Mouse (Mus musculus) hindbrain, embryonic 11.5 days (tissue): ENCODE data around the gene Tac2. TPM values are rescaled to one million over a fixed set of nuclear protein-coding genes. Genes with fewer than 3 reads are reported as not detected.

Experiments used
- ATAC-seq: fragments of 200-750 bp; cut with Nextera tagmentation; 2 replicates; pipeline ENCODE4 v1.8.0; 2017; ENCODE audit warnings: mild to moderate bottlenecking, moderate TSS enrichment, moderate library complexity; ENCODE audit not compliant: low FRiP score
- DNase-seq: peaks from one replicate; pipeline ENCODE4 v3.0.0-alpha.2; 2015; ENCODE audit warnings: low spot score
- H3K27ac ChIP-seq: fragments of 300-500 bp; sonication (generic); 2 replicates; pipeline ENCODE4 v1.5.1; 2014; ENCODE audit warnings: mild to moderate bottlenecking, low read depth, low read length
- H3K27me3 ChIP-seq: fragments of 300-500 bp; sonication (generic); 2 replicates; pipeline ENCODE4 v1.6.1; 2014; ENCODE audit warnings: mild to moderate bottlenecking, low read length, moderate library complexity, mixed read lengths; ENCODE audit not compliant: control insufficient read depth, insufficient read depth
- H3K36me3 ChIP-seq: fragments of 300-500 bp; sonication (generic); 2 replicates; pipeline ENCODE4 v1.6.1; 2014; ENCODE audit warnings: mild to moderate bottlenecking, low read length, moderate library complexity, mixed read lengths; ENCODE audit not compliant: control insufficient read depth, insufficient read depth
- H3K4me1 ChIP-seq: fragments of 300-500 bp; sonication (generic); replicated peaks from 2 replicates; pipeline ENCODE4 v1.6.1; 2014; ENCODE audit warnings: low read length, mixed read lengths; ENCODE audit not compliant: control insufficient read depth, insufficient read depth
- H3K4me2 ChIP-seq: fragments of 300-500 bp; sonication (generic); replicated peaks from 2 replicates; pipeline ENCODE4 v1.6.1; 2014; ENCODE audit warnings: mild to moderate bottlenecking, low read depth, low read length
- H3K4me3 ChIP-seq: fragments of 300-500 bp; sonication (generic); 2 replicates; pipeline ENCODE4 v1.5.1; 2014; ENCODE audit warnings: low read depth, low read length
- H3K9ac ChIP-seq: fragments of 300-500 bp; sonication (generic); 2 replicates; pipeline ENCODE4 v1.6.1; 2014; ENCODE audit warnings: low read depth, low read length
- H3K9me3 ChIP-seq: fragments of 300-500 bp; sonication (generic); 2 replicates; pipeline ENCODE4 v1.6.1; 2016; ENCODE audit warnings: low read length; ENCODE audit not compliant: control insufficient read depth
- WGBS: fragments of 180-500 bp; shearing (Covaris S2); extraction: QIAGEN DNeasy Blood & Tissue Kit; methylation state at CpG from one replicate; pipeline ENCODE4 v1.1.7; 2014; 5-methylcytosine and 5-hydroxymethylcytosine counted together
- polyA plus RNA-seq: library from polyadenylated mRNA; unstranded; fragments of >200 nt; fragmentation: Nextera tagmentation; extraction: Ambion mirVana; gene quantifications from 2 replicates; pipeline ENCODE4 v1.2.1, GENCODE M21; 2014

The Tac2 gene
- polyA plus RNA-seq, 1 experiment from 2014 or later = not detected

DNA sequence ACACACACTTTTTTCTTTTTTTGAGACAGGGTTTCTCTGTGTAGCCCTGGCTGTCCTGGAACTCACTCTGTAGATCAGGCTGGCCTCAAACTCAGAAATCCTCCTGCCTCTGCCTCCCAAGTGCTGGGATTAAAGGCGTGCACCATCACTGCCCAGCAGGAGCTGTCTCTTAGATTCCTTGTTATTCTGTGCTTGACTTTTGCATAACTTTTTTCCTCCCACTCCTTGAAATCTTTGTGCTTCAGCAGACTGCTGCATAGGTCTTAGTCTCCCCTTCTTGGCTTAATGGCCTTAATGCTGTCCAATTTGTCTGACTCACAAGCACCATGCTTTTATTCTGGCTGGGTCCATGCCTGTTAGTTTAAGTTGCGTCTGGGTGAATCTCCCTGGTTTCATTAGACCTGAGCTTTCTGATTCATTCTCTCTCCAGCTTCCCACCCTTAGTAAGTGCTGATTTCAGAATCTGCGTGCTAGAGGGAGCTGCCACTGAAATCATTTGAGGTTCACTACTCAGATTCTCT, 15.4 kb upstream of the Tac2 start:
- Histone ChIP-seq H3K36me3 (no peaks in the 10 kb centered on the region), H3K4me2 (no peak overlapping the region), H3K27ac (no peak overlapping the region), H3K4me1 (no peaks in the 10 kb centered on the region), H3K9ac (no peak overlapping the region), H3K9me3 (no peaks in the 10 kb centered on the region), H3K27me3 (no peaks in the 10 kb centered on the region), H3K4me3 (no peak overlapping the region)
- ATAC-seq (no peak), DNase-seq (no peak)
- WGBS = 84% methylated on average over 3 of the region's 3 CpGs

DNA sequence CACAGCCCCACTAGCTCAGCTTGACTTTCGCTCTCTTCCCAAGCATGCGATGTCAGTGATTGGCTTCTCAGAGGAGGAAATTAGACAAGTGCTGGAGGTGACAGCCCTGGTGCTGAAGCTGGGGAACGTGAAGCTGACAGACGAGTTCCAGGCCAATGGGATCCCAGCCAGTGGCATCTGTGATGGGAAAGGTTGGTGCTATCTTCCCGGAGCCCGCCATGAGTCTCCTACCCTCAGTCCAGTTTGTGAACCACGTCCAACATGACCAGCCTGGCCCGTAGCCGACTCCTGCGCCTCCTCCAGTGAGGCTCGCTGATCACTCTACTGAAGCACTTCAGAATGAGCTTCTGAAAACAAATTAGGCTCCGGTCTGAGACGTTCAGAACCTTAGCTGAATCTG, 13.9 kb upstream of the Tac2 start:
- Histone ChIP-seq H3K4me2 (no peak overlapping the region), H3K27ac (no peak overlapping the region), H3K36me3 (no peaks in the 10 kb centered on the region), H3K27me3 (no peaks in the 10 kb centered on the region), H3K4me1 (no peaks in the 10 kb centered on the region), H3K4me3 (no peak overlapping the region), H3K9ac (no peak overlapping the region), H3K9me3 (no peaks in the 10 kb centered on the region)
- WGBS = 84% methylated on average over 13 of the region's 13 CpGs
- ATAC-seq (no peak), DNase-seq (no peak)

DNA sequence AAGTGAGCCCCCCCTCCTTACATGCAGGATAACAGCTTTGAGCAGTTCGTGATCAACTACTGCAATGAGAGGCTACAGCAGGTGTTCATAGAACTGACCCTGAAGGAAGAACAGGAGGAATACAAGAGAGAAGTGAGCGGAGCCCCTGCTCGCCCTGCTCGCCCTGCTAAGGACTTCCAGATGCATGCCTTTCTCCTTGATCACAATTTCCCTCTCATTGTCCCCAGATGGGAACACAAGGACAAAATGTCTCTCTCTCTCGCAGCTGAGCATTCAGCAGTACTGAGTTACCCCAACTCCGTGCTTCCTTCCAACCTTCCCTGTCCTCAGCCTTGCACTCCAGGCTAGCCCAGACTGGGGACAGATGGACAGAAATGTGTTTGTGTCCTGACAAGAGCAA, 11.5 kb upstream of the Tac2 start:
- 75% methylated on average over 6 of the region's 6 CpGs for WGBS
- Histone ChIP-seq H3K9me3 (no peaks in the 10 kb centered on the region), H3K4me2 (no peak overlapping the region), H3K36me3 (no peaks in the 10 kb centered on the region), H3K4me3 (no peak overlapping the region), H3K27me3 (no peaks in the 10 kb centered on the region), H3K27ac (no peak overlapping the region), H3K9ac (no peak overlapping the region), H3K4me1 (no peaks in the 10 kb centered on the region)
- ATAC-seq = no peak
- DNase-seq = no peak

DNA sequence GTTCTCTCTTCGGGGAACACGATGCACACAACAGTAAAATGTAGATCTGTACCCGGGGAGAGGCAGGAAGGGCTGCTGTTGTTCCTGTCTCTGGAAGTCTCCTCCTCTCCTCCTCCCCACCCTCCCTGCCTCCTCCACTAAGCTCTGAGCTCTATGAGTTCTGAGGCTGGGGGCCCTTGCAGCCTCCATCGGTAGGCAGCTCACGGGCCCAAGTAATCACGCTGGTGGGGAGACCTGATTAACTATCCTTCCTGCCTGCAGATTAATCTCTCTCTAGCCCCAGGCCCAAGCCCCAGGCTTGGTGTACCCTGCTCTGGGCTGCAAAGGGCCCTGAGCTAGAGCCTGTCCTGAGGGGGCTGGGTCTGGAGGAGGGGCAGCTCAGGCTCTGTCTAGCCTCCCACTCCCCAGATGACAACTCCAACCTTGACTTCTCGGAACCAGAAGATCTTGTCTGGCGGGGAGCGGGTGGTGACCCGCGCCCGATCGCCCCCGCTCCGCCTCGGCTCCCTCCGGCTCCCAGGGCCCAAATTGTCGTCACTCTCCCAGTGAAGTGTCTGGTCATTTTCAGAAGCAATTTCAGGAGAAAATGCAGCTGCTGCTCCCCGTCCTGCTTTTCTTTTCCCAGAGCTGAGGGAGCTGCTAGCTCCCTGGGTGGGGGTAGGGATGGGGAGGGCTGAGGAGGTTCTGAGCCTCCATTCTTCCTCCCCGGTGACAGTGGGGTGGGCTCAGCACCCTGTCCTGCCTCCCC, 2.4 kb upstream of the Tac2 start:
- peak; percentile 44 for DNase-seq
- H3K4me3 ChIP-seq = no peak overlapping the region
- H3K36me3 ChIP-seq = no peaks in the 10 kb centered on the region
- 13% methylated on average over 20 of the region's 20 CpGs for WGBS
- H3K4me2 ChIP-seq = peak overlapping the region; percentile 31
- no peaks in the 10 kb centered on the region for H3K9me3 ChIP-seq
- peak overlapping the region; percentile 38 for H3K9ac ChIP-seq
- peaks cover 15% of the 10 kb centered on the region for H3K4me1 ChIP-seq
- H3K27me3 ChIP-seq = no peaks in the 10 kb centered on the region
- peak; percentile 70 for ATAC-seq
- H3K27ac ChIP-seq = peak overlapping the region; percentile 30; the same call in 1 of the 2 replicates

DNA sequence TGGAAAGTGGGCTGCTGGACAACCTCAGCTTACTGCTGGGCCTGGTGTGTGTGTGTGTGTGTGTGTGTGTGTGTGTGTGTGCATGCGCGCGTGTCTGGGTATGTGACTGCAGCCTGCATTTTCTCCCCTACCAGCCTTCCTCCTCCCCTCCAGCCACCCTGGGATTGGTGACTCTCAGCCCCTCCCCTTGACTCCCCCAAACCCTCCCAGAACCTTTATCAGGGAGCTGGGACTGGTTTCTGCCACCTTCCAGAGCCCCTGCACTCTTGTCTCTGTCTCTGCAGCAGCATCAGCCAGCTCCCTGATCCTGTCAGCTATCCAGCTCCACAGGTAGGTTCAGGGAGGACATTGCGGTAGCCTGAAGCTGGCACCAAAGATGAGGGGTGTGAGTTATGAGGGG, 858 bp downstream of the Tac2 start:
- H3K9ac ChIP-seq = no peak overlapping the region
- no peak for DNase-seq
- H3K4me2 ChIP-seq = no peak overlapping the region
- H3K27ac ChIP-seq = no peak overlapping the region
- 94% methylated on average over 4 of the region's 4 CpGs for WGBS
- H3K27me3 ChIP-seq = no peaks in the 10 kb centered on the region
- H3K9me3 ChIP-seq = no peaks in the 10 kb centered on the region
- no peak for ATAC-seq
- H3K4me1 ChIP-seq = peaks cover 15% of the 10 kb centered on the region
- no peak overlapping the region for H3K4me3 ChIP-seq
- H3K36me3 ChIP-seq = no peaks in the 10 kb centered on the region

DNA sequence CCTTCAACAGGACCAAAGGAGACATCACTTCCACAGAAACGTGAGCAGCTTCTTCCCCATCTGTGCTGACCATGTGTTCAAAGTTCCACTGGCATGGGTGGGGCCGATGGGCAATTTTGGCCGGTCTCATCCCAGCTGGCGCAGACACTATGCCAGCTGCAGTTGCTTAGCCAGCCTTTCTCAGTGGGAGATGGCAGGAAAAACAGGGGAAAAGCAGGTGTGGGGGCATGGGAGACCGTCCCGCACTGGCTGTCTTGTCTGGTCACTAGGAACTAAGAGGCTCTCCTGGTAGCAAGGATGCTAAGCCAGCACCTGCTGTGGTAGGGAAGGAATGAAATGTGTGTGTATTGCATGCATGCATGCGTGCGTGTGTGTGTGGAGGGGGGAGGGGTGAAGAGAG, 4.2 kb downstream of the Tac2 start:
- no peaks in the 10 kb centered on the region for H3K36me3 ChIP-seq
- no peaks in the 10 kb centered on the region for H3K27me3 ChIP-seq
- no peak overlapping the region for H3K9ac ChIP-seq
- H3K27ac ChIP-seq = no peak overlapping the region
- H3K9me3 ChIP-seq = no peaks in the 10 kb centered on the region
- DNase-seq (no peak), ATAC-seq (no peak)
- 81% methylated on average over 8 of the region's 8 CpGs for WGBS
- no peak overlapping the region for H3K4me3 ChIP-seq
- no peaks in the 10 kb centered on the region for H3K4me1 ChIP-seq
- no peak overlapping the region for H3K4me2 ChIP-seq

DNA sequence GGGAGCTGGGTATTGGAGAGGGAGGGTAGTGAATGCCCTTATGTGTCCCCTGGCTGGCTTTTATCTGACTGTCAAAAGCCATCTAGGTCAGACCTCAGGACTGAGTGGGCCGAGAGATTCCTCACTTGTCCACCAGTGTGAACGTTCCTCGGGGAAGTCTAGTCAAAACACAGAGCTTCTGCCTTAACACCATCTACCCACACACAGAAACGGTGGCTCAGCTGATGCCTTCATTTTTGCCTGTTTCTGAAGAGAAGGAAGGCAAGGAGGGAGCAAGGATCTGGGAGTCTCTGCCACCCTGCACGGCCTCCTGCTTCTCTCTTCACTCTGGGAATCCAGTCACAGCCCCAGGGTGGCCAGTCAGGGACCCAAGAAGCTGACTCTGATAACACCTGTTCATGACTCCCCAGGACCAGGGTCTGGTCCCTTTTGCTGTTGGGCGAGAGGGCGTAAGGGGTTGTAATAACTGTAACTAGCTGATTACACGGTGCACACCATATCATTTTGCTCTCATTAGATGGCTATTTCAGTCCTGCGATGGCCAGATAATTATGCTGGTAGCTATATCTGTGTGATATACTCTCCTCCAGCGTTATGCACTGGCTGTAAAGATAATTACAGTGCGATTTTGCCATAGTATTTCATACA, 6.1 kb downstream of the Tac2 start:
- Histone ChIP-seq H3K4me2 (no peak overlapping the region), H3K27ac (no peak overlapping the region), H3K36me3 (no peaks in the 10 kb centered on the region), H3K27me3 (no peaks in the 10 kb centered on the region), H3K4me1 (no peaks in the 10 kb centered on the region), H3K4me3 (no peak overlapping the region), H3K9me3 (no peaks in the 10 kb centered on the region), H3K9ac (no peak overlapping the region)
- WGBS = 71% methylated on average over 11 of the region's 11 CpGs
- DNase-seq (no peak), ATAC-seq (no peak)

DNA sequence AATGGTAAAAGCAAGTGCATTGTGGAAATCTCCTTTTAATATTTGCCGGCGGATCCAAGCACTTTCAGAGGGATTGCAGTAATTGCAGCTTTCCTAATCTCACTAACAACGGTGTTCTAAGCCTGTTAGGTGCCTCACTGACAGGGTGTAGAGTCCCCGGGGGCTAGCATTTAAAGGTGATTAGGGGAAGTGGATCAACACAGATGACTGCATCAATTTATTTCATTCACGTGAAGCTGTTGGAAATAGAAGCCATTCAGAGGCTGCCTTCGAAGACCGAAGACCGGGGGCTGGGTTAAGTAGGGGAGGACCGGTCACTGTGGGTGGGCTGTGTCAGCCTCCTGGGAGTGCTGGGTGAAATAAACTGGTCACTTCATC, 6.6 kb downstream of the Tac2 start:
- H3K9ac ChIP-seq = no peak overlapping the region
- H3K27me3 ChIP-seq = no peaks in the 10 kb centered on the region
- no peaks in the 10 kb centered on the region for H3K36me3 ChIP-seq
- ATAC-seq (no peak), DNase-seq (no peak)
- no peak overlapping the region for H3K4me3 ChIP-seq
- no peak overlapping the region for H3K4me2 ChIP-seq
- 57% methylated on average over 9 of the region's 9 CpGs for WGBS
- H3K4me1 ChIP-seq = no peaks in the 10 kb centered on the region
- no peaks in the 10 kb centered on the region for H3K9me3 ChIP-seq
- no peak overlapping the region for H3K27ac ChIP-seq

DNA sequence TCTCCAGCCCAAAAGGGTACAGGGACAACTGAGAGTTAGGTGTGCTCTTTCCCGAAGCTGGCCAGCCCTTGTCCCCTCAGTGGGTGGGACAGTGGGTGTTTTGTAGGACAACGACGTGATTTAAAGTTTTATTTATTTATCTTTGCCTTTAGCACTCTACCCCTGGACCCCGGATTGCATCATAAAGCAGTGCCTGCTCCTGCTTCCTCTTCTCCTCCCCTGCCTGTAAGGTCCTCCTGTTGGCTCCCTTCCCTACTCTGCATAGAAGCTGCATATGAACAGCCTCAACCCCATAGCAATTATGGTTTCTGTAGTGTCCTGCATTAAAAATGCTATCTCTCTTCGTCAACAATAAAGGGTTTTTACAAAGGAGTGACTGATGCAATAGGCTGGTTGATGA, 7.1 kb downstream of the Tac2 start:
- H3K4me3 ChIP-seq = no peak overlapping the region
- no peak overlapping the region for H3K9ac ChIP-seq
- H3K27me3 ChIP-seq = no peaks in the 10 kb centered on the region
- 41% methylated on average over 5 of the region's 5 CpGs for WGBS
- no peaks in the 10 kb centered on the region for H3K4me1 ChIP-seq
- DNase-seq = no peak
- no peak for ATAC-seq
- no peaks in the 10 kb centered on the region for H3K36me3 ChIP-seq
- H3K4me2 ChIP-seq = no peak overlapping the region
- no peaks in the 10 kb centered on the region for H3K9me3 ChIP-seq
- H3K27ac ChIP-seq = no peak overlapping the region
